Mouse (Mus musculus) liver, postnatal 0 days (tissue): ENCODE results near the gene Taf3. TPM values are rescaled to one million over a fixed set of nuclear protein-coding genes. Genes with fewer than 3 reads are reported as not detected.

Source experiments
- ATAC-seq: fragments of 200-750 bp; cut with Nextera tagmentation; 2 replicates; pipeline ENCODE4 v1.8.0; 2017; ENCODE audit warnings: mild to moderate bottlenecking, moderate library complexity
- DNase-seq: peaks from one replicate; pipeline ENCODE4 v3.0.0-alpha.2; 2016
- H3K27ac ChIP-seq: fragments of 300-500 bp; sonication (generic); 2 replicates; pipeline ENCODE4 v1.5.1; 2014; ENCODE audit warnings: antibody characterized with exemption, moderate library complexity, mild to moderate bottlenecking, low read depth
- H3K27me3 ChIP-seq: fragments of 300-500 bp; sonication (generic); 2 replicates; pipeline ENCODE4 v1.6.1; 2014; ENCODE audit warnings: low read length, control low read depth, mixed read lengths; ENCODE audit not compliant: insufficient read depth
- H3K36me3 ChIP-seq: fragments of 300-500 bp; sonication (generic); replicated peaks from 2 replicates; pipeline ENCODE4 v1.6.1; 2014; ENCODE audit warnings: mild to moderate bottlenecking, control low read depth, low read length, moderate library complexity, mixed read lengths; ENCODE audit not compliant: insufficient read depth
- H3K4me1 ChIP-seq: fragments of 300-500 bp; sonication (generic); 2 replicates; pipeline ENCODE4 v1.6.1; 2014; ENCODE audit warnings: antibody characterized with exemption, mild to moderate bottlenecking, control low read depth; ENCODE audit not compliant: insufficient read depth
- H3K4me2 ChIP-seq: fragments of 300-500 bp; sonication (generic); 2 replicates; pipeline ENCODE4 v1.6.1; 2014; ENCODE audit warnings: low read depth, mild to moderate bottlenecking, low read length, moderate library complexity, mixed read lengths
- H3K4me3 ChIP-seq: fragments of 300-500 bp; sonication (generic); 2 replicates; pipeline ENCODE4 v1.5.1; 2014; ENCODE audit warnings: low read depth, low read length
- H3K9ac ChIP-seq: fragments of 300-500 bp; sonication (generic); replicated peaks from 2 replicates; pipeline ENCODE4 v1.6.1; 2014; ENCODE audit warnings: mild to moderate bottlenecking, moderate library complexity
- H3K9me3 ChIP-seq: fragments of 300-500 bp; sonication (generic); 2 replicates; pipeline ENCODE4 v1.6.1; 2016; ENCODE audit warnings: mild to moderate bottlenecking, control low read depth, low read length, mixed read lengths
- CTCF ChIP-seq: sonication (generic); IDR thresholded peaks from 2 replicates; pipeline ENCODE4 v1.5.1; 2016; ENCODE audit warnings: antibody characterized with exemption, low read depth
- EP300 ChIP-seq: IDR thresholded peaks from 2 replicates; pipeline ENCODE4 v1.6.1; 2016; ENCODE audit warnings: antibody characterized with exemption, low read depth, mild to moderate bottlenecking
- WGBS: fragments of 180-500 bp; shearing (Covaris S2); extraction: QIAGEN DNeasy Blood & Tissue Kit; methylation state at CpG from one replicate; pipeline ENCODE4 v1.1.7; 2014; ENCODE audit not compliant: insufficient replicate concordance; 5-methylcytosine and 5-hydroxymethylcytosine counted together
- polyA plus RNA-seq: library from polyadenylated mRNA; unstranded; fragments of >200 nt; fragmentation: Nextera tagmentation; extraction: Ambion mirVana; gene quantifications from 2 replicates; pipeline ENCODE4 v1.2.1, GENCODE M21; 2015

The Taf3 gene
- polyA plus RNA-seq, 1 experiment from 2014 or later = 5.7 TPM

- Histone ChIP-seq H3K36me3 (no peaks in the 10 kb centered on the region), H3K4me2 (peak overlapping the region; percentile 64), H3K27ac (no peak overlapping the region), H3K4me1 (peaks cover 31% of the 10 kb centered on the region), H3K27me3 (peaks cover 96% of the 10 kb centered on the region), H3K4me3 (peak overlapping the region; percentile 41), H3K9me3 (no peaks in the 10 kb centered on the region), H3K9ac (no peak overlapping the region)
- DNase-seq (no peak), ATAC-seq (no peak)
- WGBS = 1% methylated on average over 43 of the region's 43 CpGs
- TF ChIP-seq EP300 (no peak), CTCF (no peak)
These were observed 165.2 kb downstream of the Taf3 start for GRCm38 (mm10) chr2:9882926-9883802.

- no peak for ATAC-seq
- WGBS = under 1% methylated on average over 39 of the region's 39 CpGs
- no peak overlapping the region for H3K9ac ChIP-seq
- peaks cover 34% of the 10 kb centered on the region for H3K4me1 ChIP-seq
- H3K9me3 ChIP-seq = no peaks in the 10 kb centered on the region
- H3K27ac ChIP-seq = no peak overlapping the region
- no peaks in the 10 kb centered on the region for H3K36me3 ChIP-seq
- TF ChIP-seq CTCF = no peak
- TF ChIP-seq EP300 = no peak
- no peak for DNase-seq
- peak overlapping the region; percentile 41 for H3K4me3 ChIP-seq
- H3K27me3 ChIP-seq = peaks cover 96% of the 10 kb centered on the region
- H3K4me2 ChIP-seq = peak overlapping the region; percentile 64
These were observed 165.9 kb downstream of the Taf3 start for GRCm38 (mm10) chr2:9882371-9882925.

- Histone ChIP-seq H3K36me3 (no peaks in the 10 kb centered on the region), H3K4me1 (peaks cover 40% of the 10 kb centered on the region), H3K9me3 (no peaks in the 10 kb centered on the region), H3K4me2 (peak overlapping the region; percentile 97), H3K4me3 (peak overlapping the region; percentile 34), H3K27ac (no peak overlapping the region), H3K27me3 (peaks cover 96% of the 10 kb centered on the region), H3K9ac (no peak overlapping the region)
- ATAC-seq (no peak), DNase-seq (no peak)
- 10% methylated on average over 13 of the region's 13 CpGs for WGBS
- TF ChIP-seq EP300 = no peak
- TF ChIP-seq CTCF = no peak
These were observed 166.8 kb downstream of the Taf3 start for GRCm38 (mm10) chr2:9881611-9882023.

GRCm38 (mm10) chr2:9881051-9881591 lies 167.3 kb downstream of the Taf3 start, which contains the start of gene 4930412O13Rik:
TSS of gene 4930412O13Rik (plus strand) at chr2:9881252.
- peaks cover 40% of the 10 kb centered on the region for H3K4me1 ChIP-seq
- no peaks in the 10 kb centered on the region for H3K9me3 ChIP-seq
- no peak for TF ChIP-seq CTCF
- no peak for TF ChIP-seq EP300
- DNase-seq = peak; percentile 56
- H3K27ac ChIP-seq = no peak within 1 kb of the TSS
- no peaks in the 10 kb centered on the region for H3K36me3 ChIP-seq
- peak within 1 kb of the TSS; percentile 62 for H3K4me3 ChIP-seq
- peak within 1 kb of the TSS; percentile 97 for H3K4me2 ChIP-seq
- ATAC-seq = no peak
- WGBS = 6% methylated on average over 34 of the region's 35 CpGs
- no peak within 1 kb of the TSS for H3K9ac ChIP-seq
- H3K27me3 ChIP-seq = peaks cover 96% of the 10 kb centered on the region

GRCm38 (mm10) chr2:9880271-9880670 lies 168.1 kb downstream of the Taf3 start:
- no peaks in the 10 kb centered on the region for H3K36me3 ChIP-seq
- H3K4me3 ChIP-seq = peak overlapping the region; percentile 62; the same call in 1 of the 2 replicates
- H3K9ac ChIP-seq = no peak overlapping the region
- 7% methylated on average over 11 of the region's 11 CpGs for WGBS
- H3K27me3 ChIP-seq = peaks cover 92% of the 10 kb centered on the region
- no peak for DNase-seq
- no peak for ATAC-seq
- H3K27ac ChIP-seq = no peak overlapping the region
- H3K4me2 ChIP-seq = peak overlapping the region; percentile 97
- H3K4me1 ChIP-seq = peaks cover 40% of the 10 kb centered on the region
- TF ChIP-seq CTCF (no peak), EP300 (no peak)
- H3K9me3 ChIP-seq = no peaks in the 10 kb centered on the region

- under 1% methylated on average over 21 of the region's 21 CpGs for WGBS
- Histone ChIP-seq H3K27ac (0 out of 2 replicates have a peak overlapping the region, but pooled peaks have one; percentile 62), H3K36me3 (no peaks in the 10 kb centered on the region), H3K4me3 (peak overlapping the region; percentile 62), H3K4me1 (peaks cover 40% of the 10 kb centered on the region), H3K9ac (peak overlapping the region; percentile 50; the same call in 1 of the 2 replicates), H3K9me3 (no peaks in the 10 kb centered on the region), H3K4me2 (peak overlapping the region; percentile 97), H3K27me3 (peaks cover 92% of the 10 kb centered on the region)
- peak; percentile 92 for DNase-seq
- TF ChIP-seq EP300 = no peak
- peak; percentile 88 for TF ChIP-seq CTCF
- peak; percentile 94 for ATAC-seq
These were observed 168.9 kb downstream of the Taf3 start for GRCm38 (mm10) chr2:9879493-9879892.
